In the genomic region with DNA sequence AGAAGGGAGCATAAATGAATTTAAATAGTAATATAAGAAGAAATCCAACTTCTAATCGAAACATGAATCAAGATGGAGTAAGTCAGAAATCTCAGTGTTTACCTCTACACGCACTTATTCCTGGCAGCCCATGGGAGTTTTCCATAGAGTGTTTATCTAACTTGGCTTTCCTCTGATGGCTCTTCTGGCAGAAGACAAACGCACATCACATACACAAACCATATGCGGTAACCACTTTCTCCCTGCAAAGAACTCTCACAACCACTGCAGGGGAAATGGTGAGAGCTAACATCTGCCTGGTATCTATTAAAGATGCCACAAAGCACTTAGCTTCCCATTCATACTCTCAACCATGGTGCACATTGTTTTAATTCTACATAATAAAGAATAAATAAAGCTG, we compare ENCODE assay signal across 16 mouse cellular contexts.
"Had no signal": no experiment of that assay in that cellular context is flagged by ENCODE, and none has a peak within 500 bp of the region (broad histone marks: within the 10 kb centered on the region; RNA-seq: fewer than 3 reads in every experiment).

No protein-coding gene starts in this region.

- H3K4me2 ChIP-seq: kidney, embryonic 15.5 days; limb, embryonic 12.5 days; neural tube, embryonic 15.5 days had no signal

- H3K27ac ChIP-seq: kidney, embryonic 15.5 days; left cerebral cortex, adult 2 months; limb, embryonic 12.5 days; liver, embryonic 14.5 days; midbrain, embryonic 10.5 days; neural tube, embryonic 15.5 days had no signal

- H3K4me3 ChIP-seq: kidney, embryonic 15.5 days; left cerebral cortex, adult 2 months; limb, embryonic 12.5 days; midbrain, embryonic 10.5 days; myocyte; neural tube, embryonic 15.5 days had no signal

- H3K27me3 ChIP-seq: kidney, embryonic 15.5 days; limb, embryonic 12.5 days; neural tube, embryonic 15.5 days had no signal

- DNase-seq: kidney, adult 2 months; kidney, postnatal 14 days; lung, adult 18-20 months; lung, postnatal 36 days; midbrain, embryonic 14.5 days; right cerebral cortex, postnatal 4 days; spleen, adult 18-20 months; thymus, adult 18-20 months; thymus, postnatal 25 days had no signal

- H3K36me3 ChIP-seq: kidney, embryonic 15.5 days; midbrain, embryonic 10.5 days; neural tube, embryonic 15.5 days had no signal

- H3K9ac ChIP-seq: kidney, embryonic 15.5 days; limb, embryonic 12.5 days; liver, embryonic 14.5 days; neural tube, embryonic 15.5 days had no signal

- H3K9me3 ChIP-seq: kidney, embryonic 15.5 days; limb, embryonic 12.5 days; midbrain, embryonic 10.5 days; neural tube, embryonic 15.5 days had no signal
